Mouse (Mus musculus): ENCODE measurements around the gene Olfr228. TPM values are rescaled to one million over a fixed set of nuclear protein-coding genes. Genes with fewer than 3 reads are reported as not detected.

Gene Olfr228
- not detected for total RNA-seq (2023)

GRCm38 (mm10) chr2:86487286-86487685 lies at the start of gene Olfr228:
Gene Olfr228 (minus strand): TSS chr2:86487386.

GRCm38 (mm10) chr2:86508161-86508560 lies 21.0 kb upstream of the Olfr228 start, which contains the start of gene Olfr1076:
Gene Olfr1076 (plus strand): TSS chr2:86508461.

DNA sequence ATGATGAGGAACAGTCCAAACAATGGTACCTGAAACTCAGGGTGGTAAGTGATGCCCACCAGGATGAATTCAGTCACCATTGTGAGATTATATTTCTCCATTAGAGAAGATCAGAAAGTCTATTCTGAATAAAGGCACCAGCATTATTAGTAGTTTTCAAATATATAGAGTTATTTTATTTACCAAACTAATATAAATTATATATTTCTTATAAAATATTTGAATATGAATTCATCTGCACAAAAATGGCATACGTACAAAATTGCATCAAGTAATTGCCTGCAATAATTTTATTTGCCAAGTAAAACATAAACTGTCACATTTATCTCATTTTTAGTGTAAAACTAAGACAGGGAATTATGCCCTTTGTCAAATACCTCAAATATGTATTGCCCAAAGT lies 31.0 kb downstream of the Olfr228 start, which contains the start of gene Olfr1066:
Olfr1066 (minus strand) TSS at position 101 of the 400 bp plus-strand sequence.

GRCm38 (mm10) chr2:86450491-86450890 lies 36.7 kb downstream of the Olfr228 start, which contains the start of gene Olfr1065:
Gene Olfr1065 (minus strand): TSS chr2:86450591.

Other genes starting within 250 kb of the Olfr228 start
- not detected for gene Olfr1048, start 247.1 kb downstream of the Olfr228 start, total RNA-seq (2023)
- gene Olfr1049, start 229.1 kb downstream of the Olfr228 start, total RNA-seq (2023): not detected
- gene Olfr1051, start 208.3 kb downstream of the Olfr228 start, total RNA-seq (2023): not detected
- gene Olfr1052, start 194.9 kb downstream of the Olfr228 start, total RNA-seq (2023): not detected
- not detected for gene Olfr1053, start 172.1 kb downstream of the Olfr228 start, total RNA-seq (2023)
- gene Olfr1054, start 152.0 kb downstream of the Olfr228 start, total RNA-seq (2023): not detected
- not detected for gene Olfr1055, start 137.1 kb downstream of the Olfr228 start, total RNA-seq (2023)
- not detected for gene Olfr1056, start 124.9 kb downstream of the Olfr228 start, total RNA-seq (2023)
- gene Olfr1057, start 109.0 kb downstream of the Olfr228 start, total RNA-seq (2023): not detected
- gene Olfr1058, start 98.8 kb downstream of the Olfr228 start, total RNA-seq (2023): not detected
- not detected for gene Olfr1061, start 73.3 kb downstream of the Olfr228 start, total RNA-seq (2023)
- gene Olfr1062, start 60.6 kb downstream of the Olfr228 start, total RNA-seq (2023): not detected
- not detected for gene Olfr1065, start 36.8 kb downstream of the Olfr228 start, total RNA-seq (2023)
- gene Olfr1066, start 31.1 kb downstream of the Olfr228 start, total RNA-seq (2023): not detected
- gene Olfr1076, start 21.1 kb upstream of the Olfr228 start, total RNA-seq (2023): not detected
- gene Olfr1079, start 55.1 kb upstream of the Olfr228 start, total RNA-seq (2023): not detected
- not detected for gene Olfr1080, start 70.8 kb upstream of the Olfr228 start, total RNA-seq (2023)
- not detected for gene Olfr1082, start 111.6 kb upstream of the Olfr228 start, total RNA-seq (2023)
- gene Olfr1084, start 152.3 kb upstream of the Olfr228 start, total RNA-seq (2023): not detected
- not detected for gene Olfr1085, start 174.6 kb upstream of the Olfr228 start, total RNA-seq (2023)
- gene Olfr1086, start 192.7 kb upstream of the Olfr228 start, total RNA-seq (2023): not detected
- not detected for gene Olfr1087, start 211.0 kb upstream of the Olfr228 start, total RNA-seq (2023)
- gene Olfr1089, start 246.3 kb upstream of the Olfr228 start, total RNA-seq (2023): not detected